Mouse (Mus musculus): ENCODE measurements around the gene Park7.
A peak's percentile ranks its signal among the peaks of the same experiment; 100 is the strongest.
"Not testable (repeated sequence)": the region's sequence is repeated elsewhere in the genome, so short reads cannot be mapped to it uniquely, and the experiment has no call there.

The Park7 gene

DNA sequence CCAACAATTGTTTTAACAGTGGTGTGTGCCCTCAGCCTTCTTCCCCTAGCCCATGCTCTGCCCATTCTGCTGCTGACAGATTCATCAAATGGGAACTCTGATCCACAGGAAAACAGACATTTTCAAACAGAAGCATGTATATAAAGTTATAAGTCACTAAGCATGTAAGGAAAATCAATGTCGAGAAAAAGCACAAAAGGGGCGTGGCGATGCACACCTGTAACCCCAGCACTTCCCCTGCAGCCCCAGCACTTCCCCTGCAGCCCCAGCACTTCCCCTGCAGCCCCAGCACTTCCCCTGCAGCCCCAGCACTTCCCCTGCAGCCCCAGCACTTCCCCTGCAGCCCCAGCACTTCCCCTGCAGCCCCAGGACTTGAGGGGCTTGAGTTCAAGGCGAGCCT is 39.8 kb downstream of the Park7 start:
- not testable (repeated sequence) for DNase-seq (ENCODE audit: low spot score)

DNA sequence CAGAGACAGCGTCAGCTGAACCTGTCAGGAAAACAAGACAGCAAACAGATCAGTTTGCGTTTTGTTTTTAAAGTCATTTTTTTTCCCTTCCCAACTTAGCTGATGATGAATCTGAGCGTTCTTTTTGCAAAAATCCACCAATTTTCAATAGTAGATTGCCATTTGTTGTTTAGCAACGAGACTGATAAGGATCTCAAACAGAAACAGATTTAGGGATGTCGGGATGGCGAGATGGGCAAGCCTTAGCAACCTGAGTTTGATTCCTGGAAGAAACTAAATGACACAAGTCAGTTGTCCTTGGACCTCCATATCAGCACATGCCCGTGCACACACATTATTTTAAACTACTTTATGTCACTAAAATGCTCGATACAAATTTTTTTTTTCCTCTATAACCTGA is 41.6 kb downstream of the Park7 start:
- DNase-seq (ENCODE audit: low spot score) = no peak

DNA sequence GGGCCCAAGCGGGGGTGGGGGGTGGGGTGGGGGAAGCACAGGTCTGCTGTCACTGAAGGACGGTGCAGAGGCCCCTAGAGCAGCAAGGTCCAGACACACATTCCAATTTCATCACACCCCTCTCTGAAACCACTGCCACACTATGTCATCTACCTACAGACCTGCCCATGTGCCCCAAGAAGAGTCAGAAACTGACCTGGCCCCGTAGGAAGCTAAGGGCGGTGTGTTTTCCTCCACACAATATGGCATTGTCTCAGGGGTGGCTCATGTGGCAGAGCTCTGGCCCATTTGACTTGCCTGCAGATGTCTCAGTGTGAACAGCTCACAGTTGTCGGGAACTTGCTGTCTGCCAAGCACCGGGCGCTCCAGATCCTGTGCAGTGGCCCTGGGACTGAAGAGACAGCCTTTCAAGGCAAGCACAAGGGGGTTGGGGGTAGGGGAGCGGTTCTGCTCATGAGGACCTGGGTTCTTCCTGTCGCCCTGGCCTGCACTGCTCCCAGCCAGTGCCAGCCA is 42.0 kb downstream of the Park7 start:
- DNase-seq (ENCODE audit: low spot score) = no peak

DNA sequence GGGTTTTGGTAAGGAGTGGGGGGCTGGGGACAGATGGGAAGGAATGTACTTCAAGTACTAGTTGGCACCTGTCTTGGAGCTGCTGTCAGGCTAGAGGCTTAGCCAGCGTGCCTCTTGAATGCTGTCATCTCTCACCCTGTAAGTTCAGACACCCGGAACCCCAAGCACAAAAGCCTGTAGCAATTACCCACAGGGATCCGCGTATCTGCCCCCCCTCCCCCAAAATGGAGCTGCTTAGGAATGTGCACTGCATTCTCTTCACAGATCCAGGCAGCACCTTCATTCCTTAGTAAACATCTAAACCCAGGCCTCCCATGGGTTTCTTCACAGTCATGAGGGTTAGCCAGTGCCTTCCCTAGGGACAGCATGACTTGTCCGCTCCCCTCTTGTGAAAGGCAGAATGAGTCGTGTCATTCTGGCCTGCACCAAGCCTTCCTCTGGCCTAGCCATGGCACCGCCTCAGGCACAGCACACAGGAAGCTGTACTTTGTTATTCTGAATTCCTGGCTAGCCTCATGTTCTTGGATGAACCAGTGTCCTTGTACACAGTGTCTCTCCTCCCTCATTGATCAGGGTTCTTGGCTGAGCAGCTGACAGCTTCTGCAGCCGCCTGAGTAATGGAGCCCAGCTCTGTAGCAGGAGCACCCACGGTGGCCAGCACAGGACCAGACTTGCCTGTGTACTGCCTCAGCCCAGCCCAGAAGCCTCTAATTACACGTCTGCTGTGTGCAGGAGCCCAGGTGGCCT is 42.7 kb downstream of the Park7 start:
- DNase-seq (ENCODE audit: low spot score) = no peak

DNA sequence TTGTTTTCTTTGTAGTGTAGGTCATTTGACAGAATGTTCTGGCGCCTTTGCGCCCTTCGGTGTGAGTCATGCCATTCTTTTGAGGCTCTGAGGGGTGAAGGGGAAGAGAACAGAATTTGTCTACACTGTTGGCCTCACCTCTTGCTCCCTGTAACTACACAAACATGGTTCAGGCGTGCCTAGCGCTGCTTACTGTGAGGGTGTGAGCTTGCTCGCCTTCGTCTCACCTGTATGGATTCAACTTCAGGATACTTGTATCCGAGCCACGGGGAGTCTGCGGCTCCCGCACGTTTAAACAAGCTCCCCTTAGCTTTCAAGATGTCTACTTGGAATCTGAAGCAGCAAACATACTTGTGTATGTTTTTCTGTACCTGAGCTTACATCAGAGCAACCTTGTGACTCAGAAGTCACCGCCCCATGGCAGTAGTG is 43.3 kb downstream of the Park7 start:
- no peak for DNase-seq (ENCODE audit: low spot score)

DNA sequence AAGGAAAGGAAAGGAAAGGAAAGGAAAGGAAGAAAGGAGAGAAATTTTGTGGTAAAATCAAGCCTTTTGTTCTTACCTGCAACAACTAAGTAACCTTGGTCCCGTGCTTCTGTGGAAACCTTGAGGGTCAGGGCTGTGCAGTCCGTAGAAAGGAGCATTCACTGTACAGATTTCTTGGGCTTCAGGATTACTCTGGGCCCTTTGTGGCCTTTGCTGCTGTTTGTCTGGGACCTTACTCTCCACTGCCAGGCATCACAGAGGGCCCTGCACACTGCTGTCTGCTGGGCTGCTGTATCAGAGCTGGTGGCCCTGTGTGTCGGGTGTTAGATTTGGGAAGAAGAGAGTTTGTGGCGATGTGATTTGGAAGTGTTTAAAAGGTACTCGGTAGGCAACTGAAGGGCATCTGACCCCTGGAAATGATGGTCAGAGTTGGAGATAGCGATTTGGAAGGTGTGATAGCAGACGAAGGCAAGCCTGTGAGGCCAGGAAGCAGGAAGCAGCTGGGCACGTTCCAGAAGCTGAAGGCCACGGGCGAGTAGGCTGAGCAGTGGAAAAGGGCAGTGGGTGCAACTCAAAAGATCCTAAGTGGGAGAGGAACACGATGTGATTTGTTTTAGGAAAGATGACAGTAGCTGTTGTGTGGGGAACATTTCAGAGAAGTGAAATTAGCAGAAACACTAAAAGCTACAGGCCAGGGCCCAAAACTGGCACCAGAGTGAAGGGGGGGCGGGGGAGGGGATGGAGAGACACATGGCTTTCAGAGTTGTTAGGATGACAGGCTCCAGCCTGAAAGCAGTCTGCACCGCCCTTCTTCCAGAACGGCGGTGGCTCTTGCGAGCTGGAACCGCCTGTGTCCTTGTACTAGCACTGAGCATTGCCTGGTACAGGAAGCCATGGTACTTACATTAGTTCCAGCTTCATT is 44.7 kb downstream of the Park7 start:
- no peak for DNase-seq (ENCODE audit: low spot score)

DNA sequence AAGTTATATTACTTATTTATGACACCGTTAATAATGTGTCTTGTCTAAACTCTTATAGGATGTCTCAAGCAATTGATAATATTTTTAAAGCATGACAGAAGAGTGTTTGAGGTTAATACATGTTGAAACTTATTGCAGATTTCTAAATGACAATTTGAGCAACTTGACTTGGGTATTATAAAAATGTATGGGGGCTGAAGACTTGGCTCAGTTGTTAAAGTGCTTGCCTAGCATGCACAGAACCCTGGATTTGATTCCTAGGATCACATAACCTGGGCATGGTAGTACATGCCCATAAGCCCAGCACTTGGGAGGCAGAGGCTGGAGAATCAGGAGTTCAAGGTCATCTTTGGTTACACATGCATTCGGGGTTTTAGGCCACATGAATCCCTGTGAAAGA is 45.4 kb downstream of the Park7 start:
- no peak for DNase-seq (ENCODE audit: low spot score)

DNA sequence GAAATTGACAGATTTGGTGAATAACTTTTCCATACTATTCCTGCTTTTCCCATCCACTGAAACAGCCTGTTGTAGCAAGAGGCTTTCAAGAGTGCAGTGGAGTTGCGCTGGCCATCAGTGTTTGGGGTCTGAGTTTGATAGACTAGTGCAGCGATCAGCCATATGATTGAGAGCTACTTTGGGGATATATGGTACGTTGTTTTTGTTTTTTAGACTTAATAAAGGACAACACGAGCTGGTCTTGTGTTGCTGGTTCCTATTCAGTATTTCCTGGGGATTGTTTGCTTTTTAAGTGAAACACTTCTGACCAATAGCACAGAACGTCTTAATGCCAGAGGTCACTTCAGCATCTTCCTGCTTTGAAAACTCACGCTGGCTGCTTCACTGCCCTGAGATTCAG is 46.1 kb downstream of the Park7 start:
- DNase-seq (ENCODE audit: low spot score) = no peak

DNA sequence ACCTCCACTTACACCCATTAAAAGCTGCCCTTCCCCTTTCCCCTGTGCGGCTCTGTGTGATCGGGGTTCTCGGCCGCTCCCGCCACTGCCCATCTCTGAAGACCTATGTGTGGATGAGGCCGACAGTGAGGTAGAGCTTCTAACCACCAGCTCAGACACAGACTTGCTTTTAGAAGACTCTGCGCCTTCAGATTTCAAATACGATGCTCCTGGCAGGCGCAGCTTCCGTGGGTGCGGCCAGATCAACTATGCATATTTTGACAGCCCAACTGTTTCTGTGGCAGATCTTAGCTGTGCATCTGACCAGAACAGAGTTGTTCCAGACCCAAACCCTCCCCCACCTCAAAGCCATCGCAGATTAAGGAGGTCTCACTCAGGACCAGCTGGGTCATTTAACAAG is 47.7 kb downstream of the Park7 start:
- DNase-seq (ENCODE audit: low spot score) = no peak

DNA sequence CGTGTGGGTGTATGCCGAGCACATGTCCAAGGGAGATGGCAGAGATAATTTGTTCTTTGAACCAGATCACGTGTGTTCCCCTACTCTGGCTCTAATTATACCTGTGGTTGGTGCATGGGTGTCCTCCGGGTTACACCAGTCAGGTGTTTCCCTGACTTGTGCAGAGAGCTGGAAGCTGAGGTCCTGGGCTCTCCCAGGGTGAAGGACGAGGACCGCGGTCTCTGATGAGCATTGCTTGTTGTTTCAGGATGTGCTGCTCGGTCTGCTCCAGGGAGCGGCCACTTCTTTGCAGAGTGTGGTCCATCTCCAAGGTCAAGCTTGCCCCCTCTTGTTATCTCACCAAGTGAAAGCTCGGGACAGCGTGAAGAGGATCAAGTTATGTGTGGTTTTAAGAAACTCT is 48.2 kb downstream of the Park7 start:
- no peak for DNase-seq (ENCODE audit: low spot score)

DNA sequence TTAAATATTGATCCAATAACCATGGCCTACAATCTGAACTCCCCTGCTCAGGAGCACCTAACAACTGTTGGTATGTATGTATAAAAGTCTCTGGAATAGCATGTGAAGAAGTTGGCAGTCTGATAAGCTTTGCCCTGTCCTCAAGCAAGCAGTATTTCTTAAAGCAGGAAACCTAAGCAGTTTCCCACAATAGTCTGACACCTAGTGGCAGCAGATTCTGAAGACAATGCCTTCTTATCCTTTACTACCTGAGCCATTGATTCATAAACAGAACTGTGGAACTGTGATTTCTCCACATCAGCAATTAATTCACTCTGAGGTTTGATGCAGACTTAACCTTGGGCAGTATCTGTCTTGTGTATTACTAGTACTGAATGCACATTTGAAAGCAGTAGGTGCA is 48.9 kb downstream of the Park7 start:
- DNase-seq (ENCODE audit: low spot score) = peak; percentile 23

DNA sequence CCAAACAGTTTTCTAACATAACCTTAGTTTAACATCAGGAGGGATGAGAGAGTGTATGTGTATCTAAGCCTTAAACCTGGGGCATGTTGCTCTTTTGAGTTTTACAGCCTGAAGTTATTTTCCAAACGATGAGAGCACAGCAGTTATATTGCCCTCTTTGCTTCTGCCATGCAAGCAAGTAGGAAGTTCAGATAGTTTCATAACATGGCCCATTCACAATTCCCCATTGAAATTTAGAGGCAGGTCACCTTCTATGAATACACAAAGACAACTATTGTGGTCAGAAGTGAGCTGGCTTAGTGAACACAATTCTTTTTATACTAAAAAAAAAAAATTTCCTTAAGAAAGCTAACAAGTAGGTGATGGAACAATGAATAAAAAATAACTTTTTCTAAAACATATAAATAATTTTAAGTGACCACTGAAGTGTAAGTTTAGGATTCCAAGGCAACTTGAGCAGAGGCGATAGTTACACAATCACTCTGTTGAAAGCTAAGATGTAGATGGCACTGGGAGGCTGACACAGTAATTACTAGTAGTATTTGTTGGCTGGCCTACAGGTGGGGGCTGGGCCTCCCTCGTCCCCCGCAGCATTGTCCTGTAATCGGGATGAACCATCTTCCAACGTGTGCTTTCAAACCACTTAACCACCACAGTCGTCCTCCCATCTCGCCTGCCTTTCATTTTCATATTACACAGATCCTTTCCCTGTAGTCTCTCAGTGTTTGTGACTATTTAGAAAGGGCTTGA is 51.4 kb downstream of the Park7 start:
- no peak for DNase-seq (ENCODE audit: low spot score)

DNA sequence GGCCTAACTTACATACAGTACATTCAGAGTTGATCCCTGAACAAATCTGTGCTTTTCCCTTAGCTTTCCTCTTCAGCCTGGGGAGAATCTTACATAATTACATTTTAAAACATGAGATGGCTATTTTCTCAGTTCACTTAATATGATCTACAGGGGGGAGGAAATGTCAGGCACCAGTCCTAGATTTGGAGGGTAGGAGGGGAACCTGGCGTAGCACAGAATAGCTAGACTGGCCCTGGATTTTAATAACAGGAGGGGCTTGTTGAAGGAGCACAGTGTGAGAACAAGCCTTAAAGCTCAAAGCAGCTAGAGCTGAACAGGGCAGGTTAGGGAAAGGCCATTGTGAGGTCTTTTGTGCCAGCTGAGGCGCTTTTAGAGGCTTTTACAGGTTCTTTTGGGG is 53.1 kb downstream of the Park7 start:
- no peak for DNase-seq (ENCODE audit: low spot score)

DNA sequence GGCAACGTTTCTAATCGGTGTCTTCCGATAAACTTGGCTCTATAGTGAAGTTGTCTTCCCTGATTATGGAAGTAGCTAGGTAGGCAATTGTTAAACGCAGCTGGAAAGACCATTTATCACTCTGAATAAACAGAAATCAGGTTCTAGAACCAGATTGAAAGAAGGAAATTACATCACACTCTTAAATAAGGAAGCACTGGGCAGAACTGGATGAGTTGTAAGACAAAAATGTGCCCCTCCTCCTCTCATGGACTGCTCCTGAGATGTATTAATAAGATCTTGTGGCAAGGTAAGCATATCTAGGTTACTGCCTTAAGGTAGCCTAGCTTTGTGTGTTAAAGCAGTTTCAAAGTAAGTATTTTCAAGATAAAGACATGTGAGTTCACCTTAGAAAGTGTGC is 53.7 kb downstream of the Park7 start:
- no peak for DNase-seq (ENCODE audit: low spot score)

DNA sequence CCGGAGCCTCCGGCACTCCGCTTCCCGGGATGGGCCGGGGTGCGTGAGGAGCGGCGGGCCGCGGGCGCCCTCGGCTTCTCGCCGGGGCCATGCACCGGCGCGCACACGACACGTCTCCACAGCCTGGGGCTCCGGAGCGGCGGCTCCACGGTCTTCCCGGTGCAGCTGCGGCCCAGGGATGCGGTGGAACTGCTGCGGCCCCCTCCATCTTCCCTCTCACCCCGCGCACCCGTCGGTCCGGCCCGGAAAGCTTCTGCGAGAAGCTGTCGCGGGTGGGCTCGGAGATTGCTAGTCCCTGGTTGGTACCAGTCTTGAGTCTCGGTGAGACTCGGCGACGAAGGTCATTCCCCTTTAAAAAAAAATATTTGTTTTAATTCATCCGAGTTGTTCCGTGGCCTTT is 58.9 kb downstream of the Park7 start:
- no peak for DNase-seq (ENCODE audit: low spot score)

DNA sequence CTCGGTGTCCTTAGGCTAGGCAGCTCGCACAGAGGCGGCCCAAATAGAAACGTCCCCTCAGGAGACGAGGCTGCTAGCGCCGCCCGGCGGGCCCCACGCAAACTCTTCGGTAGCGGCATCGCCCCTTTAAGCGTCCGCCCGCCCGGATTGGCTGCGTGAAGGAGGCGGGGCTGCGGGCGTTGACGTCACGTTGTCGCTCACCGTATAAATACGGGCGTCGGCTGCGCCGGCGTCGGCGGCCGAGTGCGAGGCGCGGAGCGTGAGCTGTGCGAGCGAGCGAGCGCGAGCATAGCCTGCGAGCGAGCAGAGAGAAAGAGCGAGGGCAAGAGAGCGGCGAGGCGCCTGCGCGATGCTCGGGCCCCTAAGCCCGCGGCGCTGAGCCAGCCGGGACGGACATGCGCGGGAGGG is 59.4 kb downstream of the Park7 start:
- DNase-seq (ENCODE audit: low spot score) = peak; percentile 96

DNA sequence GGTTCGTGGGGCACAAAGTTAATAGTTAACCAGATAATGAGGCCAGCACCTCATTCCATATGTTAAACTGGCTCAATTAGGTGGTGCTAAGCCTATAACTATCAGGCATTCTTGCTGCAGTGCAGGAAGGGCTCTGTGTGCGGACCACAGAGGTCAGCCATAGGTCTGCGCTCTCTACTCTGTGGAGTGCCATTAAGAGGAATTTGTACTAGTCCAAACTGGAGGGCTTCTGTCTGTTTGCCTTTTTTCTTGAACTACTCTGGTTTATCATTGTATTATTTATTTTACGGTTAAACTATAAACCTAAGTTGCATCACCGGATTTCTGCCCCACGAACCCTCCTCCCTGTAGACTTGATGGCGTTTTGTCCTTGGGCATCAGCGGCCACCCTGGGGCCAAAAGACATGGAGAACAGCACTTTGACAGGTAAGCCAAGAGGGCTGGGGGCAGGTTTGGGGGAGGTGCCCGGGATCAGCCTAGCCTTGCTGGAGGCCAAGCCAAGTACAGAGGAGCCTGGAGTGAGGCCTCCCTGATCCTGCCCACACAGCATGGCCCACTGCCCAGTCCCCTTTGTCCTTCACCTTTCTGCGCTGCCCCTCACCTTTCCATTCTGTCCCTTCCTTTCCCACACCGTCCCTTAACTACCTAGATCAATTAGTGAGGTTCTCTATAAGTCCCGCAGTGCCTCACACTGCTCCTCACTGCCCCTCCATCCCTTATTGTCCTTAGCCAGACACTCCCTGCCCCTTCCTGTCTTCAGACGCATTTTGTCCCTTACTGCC is 60.4 kb downstream of the Park7 start, which contains the start of gene Errfi1:
Gene Errfi1 (plus strand): TSS at position 240 of the 782 bp plus-strand sequence.
- no peak for DNase-seq (ENCODE audit: low spot score)

DNA sequence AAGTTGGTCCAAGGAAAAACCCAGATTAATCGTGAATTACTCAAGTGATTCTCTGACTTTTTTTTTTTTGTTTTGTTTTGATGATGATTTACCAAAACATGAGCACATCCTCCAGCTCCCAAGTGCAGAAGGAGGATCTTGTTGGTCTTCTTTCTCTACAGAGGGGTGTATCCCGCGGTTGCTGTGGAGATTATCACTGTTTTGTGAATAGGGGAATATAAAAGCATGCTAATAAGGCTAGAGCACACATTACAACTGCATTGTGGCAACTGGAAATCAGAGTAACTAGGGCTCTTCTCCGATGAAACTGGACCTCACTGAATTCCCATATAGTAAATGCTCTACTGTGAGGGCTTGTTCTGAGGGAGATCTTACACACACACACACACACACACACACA is 61.8 kb downstream of the Park7 start:
- DNase-seq (ENCODE audit: low spot score) = no peak

DNA sequence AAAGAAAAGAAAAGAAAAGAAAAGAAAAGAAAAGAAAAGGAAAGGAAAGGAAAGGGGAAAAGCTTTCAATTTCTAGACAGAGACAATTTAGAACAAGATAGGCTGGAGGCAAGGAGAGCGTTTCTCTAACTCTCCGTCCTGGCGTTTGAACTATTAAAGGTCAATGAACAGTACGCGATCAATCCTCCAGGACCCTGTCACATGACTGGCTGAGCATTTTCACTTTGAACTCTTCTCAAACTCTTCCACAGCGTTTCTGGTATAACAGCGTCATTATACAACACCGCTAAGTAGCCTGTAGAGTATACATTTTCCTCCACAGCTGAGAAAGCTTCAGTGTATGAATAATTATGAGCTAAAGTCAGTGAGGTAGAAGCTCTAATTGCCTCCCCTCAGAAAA is 62.2 kb downstream of the Park7 start:
- no peak for DNase-seq (ENCODE audit: low spot score)

DNA sequence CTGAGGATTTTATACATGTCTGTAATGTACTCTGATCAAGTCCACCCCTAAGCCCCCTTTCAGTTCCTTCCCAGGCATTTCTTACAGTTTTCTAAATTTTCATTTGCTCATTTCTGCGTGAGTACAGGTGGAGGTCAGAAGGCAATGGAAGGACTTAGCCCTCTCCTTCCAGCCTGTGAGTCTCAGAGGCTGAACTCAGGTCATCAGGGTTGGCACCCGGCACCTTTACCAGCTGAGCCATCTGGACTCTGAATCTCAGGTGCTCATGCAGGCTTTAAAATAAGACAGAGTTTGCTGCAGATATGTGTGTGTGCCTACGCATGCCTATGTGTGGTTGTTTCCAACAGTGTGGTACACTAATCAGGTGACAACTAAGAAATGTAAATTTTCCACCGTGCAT is 63.3 kb downstream of the Park7 start:
- DNase-seq (ENCODE audit: low spot score) = no peak

DNA sequence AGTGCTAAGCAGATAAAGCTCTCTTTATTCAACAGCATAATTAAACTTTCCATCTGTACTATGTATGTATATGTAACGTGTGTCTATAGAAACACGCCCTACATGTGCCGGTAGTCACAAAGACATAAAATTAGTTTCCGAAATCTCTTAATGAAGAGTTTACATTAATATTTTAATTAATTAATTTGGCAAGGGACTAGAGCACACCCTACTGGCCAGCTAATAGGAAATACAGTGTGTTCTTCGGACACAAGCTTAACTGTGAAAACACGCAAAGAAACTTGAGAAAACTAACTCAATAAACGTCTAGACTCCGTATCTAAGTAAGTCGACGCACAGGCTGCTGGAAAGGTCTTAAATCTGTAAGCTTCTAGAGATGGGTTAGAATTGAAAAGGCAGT is 64.3 kb downstream of the Park7 start:
- DNase-seq (ENCODE audit: low spot score) = no peak
